Mouse (Mus musculus): ENCODE measurements around the gene Rbpms2. TPM values are rescaled to one million over a fixed set of nuclear protein-coding genes. Genes with fewer than 3 reads are reported as not detected.

The Rbpms2 gene
- polyA plus RNA-seq (2017; shearing (Covaris generic)): 1.3 TPM

GRCm38 (mm10) chr9:65629025-65629766, at the start of gene Rbpms2:
TSS of gene Rbpms2 (plus strand) at chr9:65629648.

DNA sequence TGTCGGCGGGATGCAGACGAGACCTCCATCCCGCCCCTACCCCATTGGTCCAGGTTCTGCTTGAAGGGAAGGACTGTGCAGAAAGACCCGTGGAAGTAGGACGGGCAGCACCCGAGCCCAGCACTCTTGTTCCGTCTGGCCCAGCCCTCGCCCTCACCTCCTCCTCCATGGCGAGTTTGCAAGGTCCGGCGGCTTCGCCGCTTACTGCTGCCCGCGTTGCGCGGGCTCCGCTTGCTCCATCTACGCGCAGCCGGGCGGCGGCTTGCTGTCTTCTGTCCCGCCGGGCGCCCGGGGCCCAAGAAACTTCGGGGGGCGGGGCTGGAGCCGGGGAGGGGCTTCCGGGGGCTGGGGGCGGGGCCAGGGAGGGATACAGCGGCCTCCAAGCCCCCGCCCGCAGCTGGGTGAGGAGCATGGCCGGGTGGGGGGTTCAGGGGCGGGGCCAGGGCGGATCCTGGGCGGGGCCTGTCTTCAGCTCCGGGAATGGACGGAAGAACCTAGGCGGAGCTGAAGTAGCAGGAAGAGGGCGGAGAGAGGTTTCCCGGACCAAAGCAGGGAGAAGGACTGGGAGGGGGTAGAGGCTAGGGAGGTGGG, 49.6 kb upstream of the Rbpms2 start, which contains the start of gene Plekho2:
TSS of gene Plekho2 (minus strand) at position 260 of the 591 bp plus-strand sequence.

GRCm38 (mm10) chr9:65586406-65587269, 42.8 kb upstream of the Rbpms2 start, which contains the start of gene Pif1:
TSS of gene Pif1 (plus strand) at chr9:65587160.

DNA sequence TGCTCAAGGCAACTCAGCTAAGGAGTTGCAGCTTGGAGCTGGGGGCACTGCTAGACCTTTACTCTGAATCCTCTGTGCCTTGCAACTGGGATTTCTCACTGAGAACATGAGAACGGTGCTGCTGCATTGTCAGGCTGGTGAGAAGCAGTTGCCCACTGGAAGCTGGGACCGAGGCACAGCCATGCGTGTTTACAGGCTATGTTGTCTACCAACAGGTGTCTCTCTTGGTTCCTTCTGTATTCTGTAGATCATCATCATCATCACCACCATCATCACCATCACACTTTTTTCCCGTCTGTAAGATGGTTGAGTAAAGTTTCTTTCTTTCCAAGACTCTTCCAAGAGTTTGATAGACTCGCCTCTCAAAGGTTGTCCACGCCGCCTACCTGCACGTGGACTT, 38.3 kb downstream of the Rbpms2 start, which contains the start of gene Oaz2:
TSS of gene Oaz2 (plus strand) at position 301 of the 400 bp plus-strand sequence.

Other genes with a start within 250 kb of the Rbpms2 start
- gene Kbtbd13, start 238.0 kb upstream of the Rbpms2 start, polyA plus RNA-seq (2017; shearing (Covaris generic)): not detected
- not detected for gene Rasl12, start 231.1 kb upstream of the Rbpms2 start, polyA plus RNA-seq (2017; shearing (Covaris generic))
- gene Slc51b, start 206.7 kb upstream of the Rbpms2 start, polyA plus RNA-seq (2017; shearing (Covaris generic)): not detected
- gene Mtfmt, start 193.9 kb upstream of the Rbpms2 start, polyA plus RNA-seq (2017; shearing (Covaris generic)): 25.9 TPM
- 79.2 TPM for gene Spg21, start 168.7 kb upstream of the Rbpms2 start, polyA plus RNA-seq (2017; shearing (Covaris generic))
- gene Ankdd1a, start 109.5 kb upstream of the Rbpms2 start, polyA plus RNA-seq (2017; shearing (Covaris generic)): not detected
- gene Plekho2, start 49.6 kb upstream of the Rbpms2 start, polyA plus RNA-seq (2017; shearing (Covaris generic)): 44.6 TPM
- 0.11 TPM for gene Pif1, start 42.5 kb upstream of the Rbpms2 start, polyA plus RNA-seq (2017; shearing (Covaris generic))
- 65.6 TPM for gene Oaz2, start 38.4 kb downstream of the Rbpms2 start, polyA plus RNA-seq (2017; shearing (Covaris generic))
- gene Zfp609, start 197.9 kb downstream of the Rbpms2 start, polyA plus RNA-seq (2017; shearing (Covaris generic)): 6.3 TPM